Mouse (Mus musculus): ENCODE results near the gene Zfp830.

Zfp830 gene

DNA sequence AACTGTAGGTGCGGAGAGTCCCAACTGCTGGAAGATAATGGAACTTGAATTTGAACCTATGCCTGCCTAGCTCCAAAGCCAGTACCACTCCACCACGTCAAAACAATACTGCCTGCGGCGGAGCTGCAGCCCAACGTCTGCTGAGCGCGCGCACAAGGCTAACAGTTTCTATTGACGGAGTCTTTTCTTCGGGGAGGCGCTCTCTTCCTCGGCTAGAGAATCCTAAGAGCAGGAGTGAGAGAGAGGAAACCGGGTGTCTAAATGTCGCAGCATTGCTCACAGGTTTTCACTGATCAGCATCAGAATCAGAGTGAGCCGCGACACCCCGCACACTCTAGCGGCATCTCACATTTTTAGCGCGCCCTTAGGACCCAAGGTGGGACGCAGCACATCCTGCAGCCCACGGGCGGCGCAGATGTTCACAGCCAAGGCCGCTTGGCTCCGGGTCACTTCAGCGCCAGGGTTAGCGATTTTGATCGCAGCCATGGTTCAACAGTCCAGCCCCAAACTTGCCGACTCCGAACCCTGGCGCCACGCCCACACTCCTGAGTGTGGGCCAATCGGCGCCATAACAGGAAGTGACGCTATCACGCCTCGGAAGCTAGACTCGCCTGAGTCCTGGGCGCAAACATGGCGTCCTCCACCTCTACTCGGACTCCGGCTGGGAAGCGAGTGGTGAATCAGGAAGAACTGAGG lies at the start of gene Zfp830, which contains the start of gene Cct6b:
Gene Zfp830 (plus strand): TSS at position 604 of the 696 bp plus-strand sequence.
Gene Cct6b (minus strand): TSS at position 580 of the 696 bp plus-strand sequence.
- DNase-seq = peak; percentile 97 to 98

DNA sequence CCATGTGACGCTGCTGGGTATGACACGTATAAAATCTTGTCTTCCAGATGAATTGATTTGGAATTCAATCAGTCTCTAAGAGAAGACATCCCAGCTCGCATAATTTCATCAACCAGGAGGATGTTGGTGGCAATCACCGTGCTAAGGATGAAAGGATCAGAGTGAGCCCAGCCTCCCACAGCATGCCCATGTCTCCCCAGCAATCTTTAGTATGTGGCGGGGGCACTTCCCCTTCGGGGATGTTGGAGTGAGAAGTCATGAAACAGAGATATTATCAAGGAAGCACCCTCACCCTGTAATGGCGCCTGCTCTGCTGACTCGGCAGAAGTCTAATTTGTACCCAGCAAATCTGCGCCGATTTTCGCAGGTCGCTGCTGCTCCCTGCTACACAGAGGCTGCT lies 44.9 kb upstream of the Zfp830 start:
- no peak for DNase-seq

DNA sequence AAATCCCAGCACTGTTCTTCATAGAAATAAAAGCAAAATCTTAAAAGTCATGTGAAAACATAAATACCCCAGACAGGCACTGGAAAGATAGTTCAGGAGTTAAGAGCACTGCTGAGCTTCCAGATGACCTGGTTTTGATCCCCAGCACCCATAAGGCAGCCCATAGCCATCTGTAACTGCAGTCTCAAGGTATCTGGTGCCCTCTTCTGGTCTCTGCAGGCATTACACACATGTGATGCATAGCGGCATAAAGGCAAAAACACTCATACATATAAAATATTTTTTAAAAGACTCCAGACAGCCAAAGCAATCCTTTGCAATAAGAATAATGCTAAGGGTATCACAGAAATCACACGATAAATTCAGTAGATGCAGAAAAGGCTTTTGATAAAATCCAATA lies 37.3 kb upstream of the Zfp830 start:
- no peak for DNase-seq

DNA sequence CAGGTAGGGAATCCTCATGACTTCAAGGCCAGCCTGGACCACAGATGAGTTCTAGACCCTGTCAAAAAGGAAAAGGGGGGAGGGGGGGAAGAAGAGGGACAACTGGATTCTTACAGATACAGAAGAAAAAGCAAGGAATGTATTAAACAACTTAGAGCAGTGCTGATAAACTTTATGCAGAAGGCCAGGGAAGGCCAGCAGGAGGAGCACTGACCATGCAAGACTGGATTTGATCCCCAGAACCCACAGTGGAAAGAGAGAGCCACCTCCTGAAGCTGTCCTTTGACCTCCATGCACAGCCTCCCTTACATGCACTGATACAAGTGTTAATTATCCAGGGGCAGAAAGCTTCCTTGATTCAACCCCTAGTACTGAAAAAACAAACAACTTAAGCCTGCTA lies 29.9 kb upstream of the Zfp830 start:
- DNase-seq = peak in 1 of 2 experiments; percentile 13

DNA sequence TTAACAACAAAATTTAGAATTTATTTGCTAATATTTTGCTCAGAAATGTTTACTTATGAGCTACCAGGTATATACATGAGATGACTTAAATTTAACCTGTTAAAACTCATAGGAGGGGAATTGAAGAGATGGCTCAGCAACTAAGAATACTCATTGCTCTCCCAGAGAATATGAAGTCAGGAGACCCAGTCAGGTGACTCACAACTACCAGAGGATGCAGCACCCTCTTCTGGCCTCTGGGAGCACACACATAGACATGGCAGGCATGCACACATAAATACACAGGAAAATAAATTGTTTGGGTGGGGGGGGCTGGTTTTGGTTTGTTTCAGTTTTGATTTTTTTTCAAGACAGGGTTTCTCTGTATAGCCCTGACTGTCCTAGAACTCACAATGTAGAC lies 25.1 kb upstream of the Zfp830 start:
- no peak for DNase-seq

DNA sequence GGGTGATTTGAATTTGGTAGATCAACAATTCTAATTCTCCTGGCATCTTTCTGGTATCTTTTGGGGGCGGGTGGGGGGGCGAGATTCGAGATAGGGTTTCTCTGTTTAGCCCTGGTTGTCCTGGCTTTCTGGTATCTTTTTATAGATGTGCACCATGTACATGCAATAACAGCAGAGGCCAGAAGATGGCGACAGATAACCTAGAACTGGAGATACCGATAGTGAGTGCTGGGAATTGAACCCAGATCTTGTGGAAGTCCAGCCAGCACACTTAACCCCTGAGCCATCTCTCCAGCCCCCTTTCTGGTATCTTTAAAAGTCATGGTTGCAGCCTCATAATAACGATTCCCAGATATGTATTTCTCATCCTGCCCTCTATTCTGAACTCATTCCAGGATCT lies 18.0 kb upstream of the Zfp830 start:
- DNase-seq = peak; percentile 44 to 68

DNA sequence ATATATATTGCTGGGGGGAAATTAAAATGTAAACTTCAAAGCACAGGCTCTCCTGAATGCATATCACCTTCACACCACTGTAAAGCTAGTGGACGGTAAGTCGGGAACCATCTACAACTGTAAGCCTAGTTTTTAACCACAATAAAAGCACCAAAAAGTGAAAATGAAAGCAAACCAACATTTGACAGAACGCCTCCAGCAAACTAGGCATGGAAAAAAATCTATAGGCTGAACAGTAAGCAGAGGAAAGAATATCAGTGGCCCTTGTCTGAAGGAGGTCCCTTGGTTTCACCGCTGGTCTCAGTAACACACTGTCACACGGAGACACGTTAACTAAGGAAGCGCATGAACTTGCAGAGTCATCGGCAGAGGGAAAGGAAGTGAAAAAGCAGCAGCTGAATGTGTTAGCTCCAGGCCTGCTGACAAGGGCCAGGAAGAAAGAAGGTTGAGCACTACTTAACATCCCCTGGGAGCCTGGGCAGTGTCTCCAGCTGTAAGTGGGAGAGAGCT lies 17.2 kb upstream of the Zfp830 start:
- no peak for DNase-seq

DNA sequence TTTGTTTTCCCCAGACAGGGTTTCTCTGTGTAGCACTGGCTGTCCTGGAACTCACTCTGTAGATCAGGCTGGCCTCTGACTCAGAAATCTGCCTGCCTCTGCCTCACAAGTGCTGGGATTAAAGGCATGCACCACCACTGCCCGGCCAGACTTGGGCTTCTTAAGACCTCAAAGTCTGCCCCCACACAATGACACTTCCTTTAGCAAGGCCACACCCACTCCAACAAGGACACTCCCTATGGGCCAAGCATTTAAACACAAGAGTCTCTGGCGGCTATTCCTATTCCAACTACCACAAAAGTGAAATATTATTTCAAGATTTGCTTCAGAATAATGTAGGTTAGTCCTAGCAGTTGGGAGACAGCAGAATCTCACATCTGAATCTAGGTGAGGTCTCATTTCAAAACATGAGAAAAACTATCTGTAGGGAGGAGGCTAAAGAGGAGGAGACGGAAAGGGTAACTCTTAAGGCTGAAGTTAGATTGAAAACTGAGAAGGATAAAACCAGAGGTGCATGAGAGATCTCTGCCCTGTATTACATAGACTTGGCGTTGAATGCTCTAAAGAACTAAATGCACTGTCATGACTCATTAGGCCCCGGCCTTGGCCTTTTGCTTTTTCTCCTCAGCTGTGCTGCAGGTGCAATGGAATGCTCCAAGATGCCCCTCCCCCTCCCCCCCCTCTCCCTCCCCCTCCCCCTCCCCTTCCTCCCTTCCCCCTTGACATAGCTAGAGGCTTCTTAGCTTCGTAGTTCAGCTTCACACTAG lies 11.6 kb upstream of the Zfp830 start:
- no peak for DNase-seq

DNA sequence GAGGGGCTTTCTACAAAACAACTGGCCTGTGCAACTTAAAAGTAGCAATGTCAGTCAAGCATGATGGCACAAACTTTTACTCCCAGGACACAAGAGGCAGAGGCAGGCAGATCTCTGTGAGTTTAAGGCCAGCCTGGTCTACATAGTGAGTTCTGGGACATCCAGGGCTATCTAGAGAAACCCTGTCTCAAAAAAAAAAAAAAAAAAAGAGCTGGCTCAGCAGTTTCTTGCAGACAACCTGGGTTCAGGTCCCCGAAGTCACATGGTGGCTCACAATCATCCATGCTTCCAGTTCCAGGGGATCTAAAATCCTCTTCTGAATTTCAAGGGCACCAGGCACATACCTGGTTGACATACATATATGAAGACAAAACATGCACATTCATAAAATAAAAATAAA lies 8.2 kb upstream of the Zfp830 start:
- no peak for DNase-seq

DNA sequence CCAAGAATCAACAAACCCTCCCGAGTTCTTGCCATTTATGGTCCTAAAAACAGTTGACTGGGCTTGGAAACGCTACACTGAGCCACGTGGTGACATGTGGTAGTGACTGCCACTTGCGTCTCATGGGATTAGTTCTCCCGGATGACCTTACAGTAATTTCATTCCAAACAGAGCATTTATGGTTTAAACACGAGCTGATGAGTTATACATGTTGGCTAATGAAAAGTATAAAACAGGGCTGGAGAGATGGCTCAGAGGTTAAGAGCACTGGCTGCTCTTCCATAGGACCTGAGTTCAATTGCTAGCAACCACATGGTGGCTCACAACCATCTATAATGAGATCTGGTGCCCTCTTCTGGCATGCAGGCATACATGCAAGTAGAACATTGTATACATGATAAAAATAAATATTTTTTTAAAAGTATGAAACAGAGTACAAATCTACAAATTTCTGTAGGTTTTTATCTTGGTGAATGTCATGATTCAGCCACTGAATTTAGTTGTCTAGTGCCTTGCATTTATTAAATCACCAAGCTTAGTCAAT lies 1.8 kb upstream of the Zfp830 start:
- DNase-seq = no peak

DNA sequence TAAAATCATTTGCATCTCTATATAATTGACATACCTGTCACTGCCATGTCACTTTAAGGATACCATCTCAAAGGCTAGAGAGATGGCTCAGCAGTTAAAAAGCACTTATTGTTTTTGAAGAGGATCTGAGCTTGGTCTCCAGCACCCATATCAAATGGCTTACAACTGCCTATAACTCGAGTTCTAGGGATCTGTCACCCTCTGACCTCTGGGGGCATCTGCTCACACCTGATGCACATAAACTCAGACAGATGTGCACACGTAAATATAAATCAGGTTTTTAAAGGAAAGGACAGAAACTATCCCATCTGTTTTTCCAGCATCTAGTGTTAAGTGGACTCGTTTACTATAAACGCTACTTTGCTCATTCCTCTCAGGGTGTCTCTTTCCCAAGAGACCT lies 884 bp upstream of the Zfp830 start:
- no peak for DNase-seq

DNA sequence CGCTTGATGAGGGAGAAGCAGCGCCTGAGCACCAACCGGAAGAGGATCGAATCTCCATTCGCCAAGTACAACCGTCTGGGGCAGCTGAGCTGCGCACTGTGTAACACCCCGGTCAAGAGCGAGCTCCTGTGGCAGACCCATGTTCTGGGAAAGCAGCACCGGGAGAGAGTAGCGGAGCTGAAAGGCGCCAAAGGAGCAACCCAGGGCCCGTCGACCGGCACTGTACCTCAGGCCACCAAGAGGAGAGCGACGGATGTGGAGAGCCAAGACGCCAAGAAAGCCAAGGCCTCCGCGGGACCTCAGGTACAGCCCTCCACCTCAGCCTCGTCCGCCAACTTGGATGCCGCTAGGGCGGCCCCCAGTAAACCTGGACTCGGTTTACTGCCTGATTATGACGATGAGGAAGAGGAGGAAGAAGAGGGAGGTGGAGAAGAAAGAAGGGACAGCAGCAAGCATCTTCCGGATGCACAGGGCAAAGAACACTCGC lies 336 bp downstream of the Zfp830 start:
- no peak for DNase-seq

DNA sequence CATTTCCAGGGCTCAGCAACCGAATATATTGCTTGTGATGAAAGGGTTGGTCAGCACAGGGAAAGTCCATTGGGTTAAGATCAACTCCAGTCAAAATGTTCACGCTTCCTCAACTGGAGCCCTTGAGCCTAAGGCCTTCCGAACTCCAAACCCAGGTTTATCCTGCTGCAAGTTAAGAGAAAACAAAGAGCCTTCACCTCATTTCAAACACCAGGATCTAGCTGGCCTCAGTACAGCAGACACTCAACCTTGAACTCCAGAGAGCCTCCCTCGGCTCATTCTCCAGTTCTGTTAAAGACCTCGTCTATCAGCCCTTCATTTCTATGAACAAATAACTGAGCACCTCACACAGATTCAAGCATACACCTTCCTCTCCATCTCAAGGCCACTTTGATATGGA lies 16.0 kb downstream of the Zfp830 start:
- no peak for DNase-seq

DNA sequence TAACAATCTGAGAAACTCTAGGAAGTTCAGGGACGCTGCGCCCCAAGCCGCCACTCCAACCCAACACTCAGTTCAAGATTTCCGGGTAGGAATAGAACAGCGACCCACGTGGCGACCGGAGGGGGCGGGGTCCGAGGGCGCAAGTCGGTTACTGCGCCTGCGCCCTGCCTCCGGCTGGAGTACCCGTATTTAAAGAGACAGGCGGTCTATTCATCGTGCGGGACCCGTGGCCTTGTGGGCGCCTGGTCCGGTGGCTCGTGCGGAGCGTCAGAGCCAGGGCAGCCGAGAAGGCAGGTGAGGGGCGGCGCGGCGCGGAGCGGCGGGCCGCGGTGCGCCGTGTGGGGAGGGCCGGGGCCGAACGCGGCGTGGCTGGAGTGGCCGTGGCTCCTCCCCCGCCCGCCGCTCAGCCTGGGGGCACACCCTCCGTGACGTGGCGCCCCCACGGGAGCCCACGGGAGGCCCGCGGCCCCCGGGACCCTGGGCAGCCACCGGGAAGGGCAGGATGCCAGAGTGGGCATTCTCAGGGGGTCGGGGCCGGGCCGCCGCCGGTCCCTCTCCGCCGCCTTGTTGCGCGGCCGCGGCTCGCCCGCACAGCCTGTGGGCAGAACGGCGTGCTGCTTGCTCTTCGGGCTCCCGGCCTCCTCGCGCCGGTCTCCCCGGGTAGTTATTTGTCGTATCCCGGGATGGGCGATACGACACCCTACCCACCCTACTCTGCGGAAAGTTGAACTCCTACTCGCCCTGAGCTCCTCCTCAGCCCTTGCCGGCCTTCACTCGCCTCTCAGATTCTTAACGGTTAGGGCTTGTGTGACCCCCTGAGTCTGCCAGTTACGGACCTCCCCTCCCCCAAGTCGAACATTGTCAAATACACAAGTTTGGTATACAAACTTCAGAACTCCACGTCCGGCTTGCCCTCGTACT lies 17.1 kb downstream of the Zfp830 start, which contains the start of gene Lig3:
Gene Lig3 (plus strand): TSS at position 126 of the 921 bp plus-strand sequence.
- DNase-seq = peak; percentile 97

DNA sequence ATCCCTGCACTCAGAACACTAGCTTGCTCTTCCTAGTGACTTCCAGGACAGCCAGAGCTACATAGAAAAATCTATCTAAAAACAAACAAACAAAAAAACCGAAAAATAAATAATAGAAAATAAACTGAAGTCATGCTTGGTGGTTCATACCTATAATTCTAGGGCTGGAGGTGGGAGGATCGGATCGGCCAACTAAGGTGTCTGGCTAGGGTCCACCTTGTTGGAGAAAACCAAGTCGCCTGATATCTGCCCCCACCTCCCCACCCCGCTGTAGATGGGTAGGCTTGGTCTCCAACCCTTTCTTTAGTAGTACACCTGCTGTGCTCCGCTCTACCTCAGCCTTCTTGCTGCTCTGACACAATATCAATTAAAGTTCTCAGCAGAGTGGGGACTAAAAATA lies 18.1 kb downstream of the Zfp830 start:
- no peak for DNase-seq

DNA sequence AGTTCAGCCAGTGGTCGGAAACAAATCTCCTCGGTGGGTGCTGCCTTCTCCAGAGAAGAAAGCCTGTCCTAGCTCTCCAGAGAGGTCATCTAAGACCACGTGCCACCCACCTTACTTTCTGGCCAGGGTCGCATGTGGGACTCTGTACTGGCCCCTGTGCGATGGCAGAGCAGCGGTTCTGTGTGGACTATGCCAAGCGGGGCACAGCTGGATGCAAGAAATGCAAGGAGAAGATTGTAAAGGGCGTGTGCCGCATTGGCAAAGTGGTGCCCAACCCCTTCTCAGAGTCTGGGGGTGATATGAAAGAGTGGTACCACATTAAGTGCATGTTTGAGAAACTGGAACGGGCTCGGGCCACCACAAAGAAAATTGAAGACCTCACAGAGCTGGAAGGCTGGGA lies 19.3 kb downstream of the Zfp830 start:
- DNase-seq = no peak

DNA sequence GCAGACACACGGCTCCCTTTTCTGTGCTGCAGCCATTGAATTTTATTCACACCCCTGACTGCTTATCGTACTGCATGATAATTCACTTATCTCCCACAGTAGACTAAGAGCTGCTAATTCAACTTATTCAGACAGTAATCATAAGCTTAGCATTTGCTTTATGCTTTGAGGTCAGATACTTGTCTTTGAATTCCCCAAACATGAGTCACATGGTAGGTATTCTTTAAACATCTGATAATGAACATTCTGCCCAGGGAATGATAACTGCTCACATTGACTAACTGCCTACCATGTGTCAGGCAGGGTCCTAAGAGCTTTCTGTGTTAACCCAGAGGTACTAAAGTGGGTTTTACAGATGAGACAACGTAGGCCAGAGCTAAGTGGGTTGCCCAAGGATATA lies 42.5 kb downstream of the Zfp830 start:
- no peak for DNase-seq

DNA sequence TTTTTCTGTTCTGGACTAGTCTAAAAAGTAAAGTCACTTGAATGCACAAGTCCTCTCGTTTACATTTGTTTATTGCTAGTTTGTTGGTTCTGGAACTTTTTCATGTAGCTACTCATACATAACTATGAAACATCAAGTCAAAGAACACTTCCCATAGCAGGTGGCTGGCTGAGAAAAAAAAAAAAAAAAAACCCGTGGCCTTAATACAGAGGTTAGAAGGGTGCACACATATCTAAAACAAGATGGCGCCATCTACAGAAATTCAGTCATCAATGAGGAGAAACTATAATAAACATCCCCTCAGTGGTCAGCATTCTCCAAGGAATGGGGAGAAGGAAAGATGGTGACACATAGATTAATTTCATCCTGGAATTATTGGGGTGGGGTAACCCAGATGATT lies 43.2 kb downstream of the Zfp830 start:
- DNase-seq = no peak

DNA sequence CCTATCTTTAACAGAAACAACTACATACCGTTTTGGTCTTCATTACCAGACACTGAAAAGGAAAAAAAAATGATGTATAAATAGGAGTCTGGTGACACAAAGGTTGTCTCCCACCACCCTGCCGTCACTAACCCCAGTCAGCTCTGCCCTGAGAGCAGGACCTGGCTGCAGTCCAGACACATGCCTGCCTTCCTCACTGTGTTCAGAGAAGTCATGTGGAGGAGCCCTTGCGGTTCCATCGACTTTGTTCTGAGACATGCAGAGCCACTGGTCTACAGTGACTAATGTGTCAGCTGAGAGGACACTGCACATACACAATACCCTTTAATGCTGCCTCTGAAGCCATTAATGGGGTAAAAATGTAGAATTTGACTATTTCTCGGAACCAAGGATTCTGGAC lies 44.3 kb downstream of the Zfp830 start:
- peak; percentile 32 to 59 for DNase-seq
